Mouse (Mus musculus) embryo, embryonic 10.5 days (tissue): ENCODE results near the gene Pde4b.
"Not testable (repeated sequence)": the region's sequence is repeated elsewhere in the genome, so short reads cannot be mapped to it uniquely, and the experiment has no call there.

ENCODE experiments used
- DNase-seq: peaks from one replicate; pipeline ENCODE4 v3.0.0-alpha.2; 2015; ENCODE audit warnings: low spot score

Pde4b gene

DNA sequence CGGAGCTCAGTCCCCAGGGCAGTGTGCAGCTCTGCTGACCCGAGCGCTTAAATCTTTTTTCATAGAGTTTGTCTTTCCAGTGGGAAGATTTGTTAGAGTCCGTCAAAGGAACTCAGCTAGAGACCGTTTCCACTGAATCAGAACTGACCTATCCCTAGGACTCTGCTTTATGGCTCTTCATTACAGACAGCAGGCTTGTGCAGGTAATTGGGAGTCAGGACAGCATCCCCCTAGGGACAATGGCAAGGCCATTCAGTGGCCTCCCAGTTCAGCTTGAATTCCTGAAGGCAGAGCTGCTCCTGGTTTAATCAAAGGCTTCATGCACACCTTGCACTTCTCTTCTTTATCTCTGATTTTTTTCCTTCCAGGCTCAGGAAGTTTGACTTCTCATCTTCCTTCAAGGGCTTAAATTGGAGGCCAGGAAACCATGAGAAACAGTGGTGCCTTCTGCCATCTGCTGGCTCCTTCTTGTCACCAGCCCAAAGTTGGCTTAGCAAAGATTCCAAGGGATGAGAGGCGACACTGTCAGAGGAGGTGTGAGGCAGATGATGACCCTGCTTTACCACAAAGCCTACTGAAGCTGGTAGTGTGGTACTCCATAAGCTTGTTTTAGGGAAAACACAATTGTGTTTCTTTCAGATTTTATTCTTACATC is 393.6 kb downstream of the Pde4b start:
- DNase-seq = peak; percentile 61

DNA sequence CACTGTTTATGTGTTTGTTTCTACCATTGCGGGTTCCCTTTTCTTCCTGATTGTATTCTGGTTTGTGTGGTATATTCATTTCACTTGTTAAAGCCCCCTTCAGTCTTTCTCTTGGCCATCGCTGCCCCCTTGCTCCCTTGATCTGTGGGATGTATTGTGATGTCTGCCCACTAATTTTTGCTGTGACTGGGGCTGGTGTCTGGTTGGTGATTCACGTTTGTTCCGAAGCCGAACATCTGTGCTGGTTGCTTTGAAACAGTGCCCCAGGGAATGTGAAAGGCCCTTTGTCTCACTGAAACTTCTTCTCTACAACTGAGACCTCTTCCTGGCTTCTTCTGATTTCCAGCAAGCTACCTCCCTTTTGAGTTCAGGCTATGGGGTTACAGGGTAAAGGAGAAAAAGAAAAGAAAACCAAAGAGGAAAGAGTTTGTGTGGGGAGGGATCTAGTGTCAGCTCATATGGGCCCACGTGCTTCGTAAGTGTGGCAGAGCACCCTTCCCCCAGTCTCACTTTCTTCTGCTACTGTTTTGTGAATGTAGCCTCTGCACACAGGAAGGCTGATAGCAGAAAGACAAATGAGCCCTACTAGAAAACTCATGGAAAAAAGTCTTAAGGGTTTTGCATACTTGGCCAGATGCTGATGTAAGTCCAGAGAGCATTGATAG is 396.1 kb downstream of the Pde4b start:
- DNase-seq = peak; percentile 36

DNA sequence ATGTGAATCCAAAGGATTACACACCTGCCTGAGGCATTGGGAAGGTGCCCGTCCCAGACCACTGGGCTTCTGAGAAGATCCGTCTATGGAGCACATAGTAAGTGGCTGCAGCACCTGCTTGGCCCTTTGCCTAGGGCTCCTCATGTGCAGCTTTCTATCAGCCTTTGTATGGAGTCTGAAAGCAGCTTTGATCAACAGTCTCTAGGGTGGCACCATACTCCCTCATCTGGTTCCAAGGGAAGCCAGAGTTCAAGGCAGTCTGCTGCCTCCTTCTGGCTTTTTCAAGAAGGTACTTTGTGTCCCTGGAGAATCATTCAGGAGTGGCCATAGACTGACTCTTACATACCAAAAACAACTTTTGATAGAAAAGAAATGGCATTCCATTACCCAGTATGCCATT is 397.4 kb downstream of the Pde4b start:
- no peak for DNase-seq

DNA sequence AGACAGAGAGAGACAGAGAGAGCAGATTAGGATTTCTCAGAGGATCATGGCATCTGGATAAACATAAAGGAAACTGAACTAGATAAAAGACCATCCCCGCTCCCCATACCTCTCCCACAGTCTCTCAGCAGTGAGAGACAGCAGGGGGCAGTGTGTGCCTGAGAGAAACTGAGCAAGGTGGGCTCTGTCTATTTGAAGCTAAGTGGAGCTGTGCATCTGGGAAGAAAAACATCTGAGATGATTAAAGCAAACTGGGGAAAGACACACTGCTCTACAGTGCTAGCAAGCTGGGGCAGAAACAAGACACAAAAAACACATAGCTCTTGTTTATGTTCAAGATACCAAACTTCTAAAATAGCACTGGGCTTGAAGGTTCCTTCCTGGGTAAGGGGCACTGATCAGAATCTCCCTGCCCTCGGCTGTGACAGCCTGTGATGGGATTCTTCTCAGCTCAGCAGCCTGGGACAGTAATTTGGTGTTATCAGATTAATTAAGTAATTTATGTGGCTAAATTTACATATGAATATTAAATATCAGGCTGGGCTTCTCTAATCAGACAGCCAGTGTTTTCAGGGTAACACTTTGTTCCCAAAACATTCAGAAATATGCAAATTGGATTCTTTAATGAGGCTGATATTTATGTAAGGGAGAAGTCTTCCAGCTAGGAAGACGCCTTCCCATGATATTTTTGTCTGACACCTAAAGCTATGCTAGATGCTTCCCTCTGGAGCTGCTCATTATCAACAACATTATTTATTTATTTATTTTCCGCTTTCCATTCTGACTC is 399.0 kb downstream of the Pde4b start:
- peak; percentile 66 for DNase-seq

DNA sequence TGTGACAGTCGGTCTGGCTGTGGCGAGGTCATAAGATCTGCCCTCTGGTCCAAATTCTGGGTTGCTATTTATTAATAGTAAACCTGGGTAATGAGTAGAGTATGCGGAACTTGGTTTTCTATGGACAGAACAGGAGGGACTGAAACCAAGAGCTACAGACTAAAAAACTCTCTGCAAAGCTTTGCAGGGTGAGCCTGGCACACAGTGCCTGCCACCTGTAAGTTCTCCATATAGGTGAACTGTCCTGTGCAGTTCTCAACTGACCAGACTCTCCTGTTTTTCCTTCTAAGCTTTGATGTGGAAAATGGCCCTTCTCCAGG is 399.5 kb downstream of the Pde4b start:
- DNase-seq = no peak

DNA sequence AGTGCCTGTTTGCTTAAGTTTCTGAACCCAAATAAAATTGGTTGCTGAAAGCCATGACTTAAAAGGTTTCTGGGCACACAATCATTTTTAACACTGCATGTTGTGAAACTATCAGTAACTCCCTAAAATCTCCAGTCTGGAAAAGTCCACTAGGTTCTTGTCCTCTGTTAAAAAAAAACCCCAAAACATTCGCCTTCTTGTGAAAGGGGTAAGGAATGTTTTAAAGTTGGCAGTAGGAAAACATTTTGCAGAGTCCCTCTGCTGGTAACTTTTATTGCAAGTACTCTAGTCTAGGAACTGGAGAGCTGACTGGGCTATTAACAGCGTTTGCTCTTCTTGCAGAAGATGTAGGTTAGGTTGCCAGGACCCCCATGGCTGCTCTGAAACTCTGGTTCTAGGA is 400.7 kb downstream of the Pde4b start:
- DNase-seq = no peak

DNA sequence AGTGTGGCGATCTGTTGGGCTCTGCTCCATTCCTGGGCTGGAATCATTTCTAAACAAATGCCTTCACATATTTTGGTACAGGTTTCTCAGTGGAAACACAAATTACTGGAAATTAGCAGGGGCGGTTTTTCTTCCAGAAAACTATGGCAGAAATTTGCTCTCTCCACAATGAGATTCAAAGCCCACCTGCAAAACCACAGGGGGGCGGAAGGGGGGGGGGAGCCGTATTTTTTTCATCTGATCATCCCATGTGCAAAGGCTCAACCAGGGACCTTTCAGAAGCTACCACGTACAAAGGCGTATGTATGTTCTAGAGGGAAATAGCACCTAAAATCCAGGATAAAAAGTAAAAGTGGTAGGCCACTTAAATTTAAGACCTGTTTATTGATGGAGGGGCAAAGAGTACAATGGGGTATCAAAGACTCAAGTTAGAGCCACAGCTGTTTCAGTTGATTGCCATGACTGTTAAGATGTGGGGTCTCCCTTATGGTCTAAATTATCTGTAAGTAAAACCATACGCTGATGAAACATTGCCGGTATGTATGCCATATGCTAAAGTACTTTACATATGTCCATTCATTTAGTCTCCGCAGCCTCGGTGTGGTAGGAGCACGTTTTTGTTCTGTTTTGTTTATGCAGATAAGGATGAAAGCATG is 404.3 kb downstream of the Pde4b start:
- peak; percentile 51 for DNase-seq

DNA sequence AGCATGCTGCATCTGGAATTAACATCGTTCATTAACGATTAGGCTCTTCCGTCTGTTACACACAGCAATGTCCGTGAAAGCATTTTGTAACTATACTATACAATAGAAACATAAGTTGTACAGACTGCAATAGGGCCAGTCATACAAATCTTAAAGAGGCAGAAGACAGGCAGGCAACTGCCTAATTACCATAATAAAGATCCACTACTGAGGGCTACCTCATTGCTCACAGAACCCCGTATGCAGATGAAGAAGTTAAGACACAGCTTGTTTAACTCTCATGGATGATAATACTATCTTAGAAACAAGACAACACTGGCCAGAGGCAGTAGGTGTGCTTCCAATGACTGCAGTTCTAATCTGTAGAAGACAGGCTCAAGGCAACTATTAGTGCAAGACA is 405.6 kb downstream of the Pde4b start:
- DNase-seq = no peak

DNA sequence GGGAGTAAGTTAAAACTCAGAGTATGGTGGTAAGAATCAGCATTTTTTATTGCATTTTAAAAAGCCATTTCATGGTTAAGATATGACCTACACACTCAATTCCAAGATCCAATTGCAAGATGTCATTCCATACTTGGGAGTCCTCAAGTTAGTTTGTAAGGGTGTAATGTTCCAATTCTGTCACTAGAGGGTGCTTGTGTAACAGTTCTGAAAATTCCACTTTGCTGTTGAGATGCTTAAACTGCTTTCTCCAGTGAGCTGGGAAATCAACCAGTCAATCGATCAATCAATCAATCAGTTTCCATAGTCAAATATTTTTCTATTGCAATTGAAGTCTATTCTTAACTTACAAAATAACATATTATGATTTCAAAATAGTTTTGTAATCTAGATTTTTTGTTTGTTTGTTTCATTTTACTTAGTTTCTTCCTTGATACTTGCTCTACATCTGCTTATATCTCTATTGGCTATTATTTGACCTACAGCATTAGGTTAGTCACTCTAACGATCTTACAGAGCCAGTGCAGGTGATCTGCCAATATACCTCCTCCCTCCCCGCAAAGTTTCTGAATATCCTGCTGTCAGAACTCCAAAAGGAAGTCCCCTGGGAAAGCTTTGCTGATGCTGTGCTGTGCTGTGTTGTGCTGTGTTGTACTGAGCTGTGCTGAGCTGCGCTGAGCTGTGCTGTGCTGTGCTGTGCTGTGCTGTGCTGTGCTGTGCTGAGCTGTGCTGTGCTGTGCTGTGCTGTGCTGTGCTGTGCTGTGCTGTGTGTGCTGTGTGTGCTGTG is 406.2 kb downstream of the Pde4b start:
- DNase-seq = peak; percentile 90

DNA sequence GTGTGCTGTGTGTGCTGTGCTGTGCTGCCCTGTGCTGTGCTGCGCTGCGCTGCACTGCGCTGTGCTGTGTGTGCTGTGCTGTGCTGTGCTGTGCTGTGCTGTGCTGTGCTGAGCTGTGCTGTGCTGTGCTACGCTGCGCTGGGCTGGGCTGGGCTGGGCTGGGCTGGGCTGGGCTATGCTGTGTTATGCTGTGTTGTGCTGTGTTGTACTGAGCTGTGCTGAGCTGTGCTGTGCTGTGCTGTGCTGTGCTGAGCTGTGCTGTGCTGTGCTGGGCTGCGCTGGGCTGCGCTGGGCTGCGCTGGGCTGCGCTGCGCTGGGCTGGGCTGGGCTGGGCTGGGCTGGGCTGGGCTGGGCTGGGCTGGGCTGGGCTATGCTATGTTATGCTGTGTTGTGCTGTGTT is 406.9 kb downstream of the Pde4b start:
- DNase-seq = not testable (repeated sequence)

DNA sequence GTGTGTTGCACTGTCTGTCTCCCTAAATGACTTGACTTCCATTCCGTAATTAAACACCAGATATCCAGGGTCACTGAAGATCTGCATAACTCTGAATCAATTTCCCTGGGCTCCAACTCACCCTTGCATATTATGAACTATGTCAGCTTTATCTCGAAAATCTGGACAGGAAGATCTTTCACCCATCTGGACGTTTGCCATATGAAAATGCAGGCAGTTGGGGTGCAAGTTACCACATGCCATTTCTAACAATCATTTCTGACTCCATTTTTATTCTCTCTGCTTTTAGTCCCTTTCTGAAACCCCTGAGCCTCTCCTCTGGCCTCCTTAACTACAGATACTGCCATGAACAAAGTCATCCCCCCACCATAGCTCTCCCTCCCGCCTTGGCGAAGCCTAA is 407.7 kb downstream of the Pde4b start:
- no peak for DNase-seq

DNA sequence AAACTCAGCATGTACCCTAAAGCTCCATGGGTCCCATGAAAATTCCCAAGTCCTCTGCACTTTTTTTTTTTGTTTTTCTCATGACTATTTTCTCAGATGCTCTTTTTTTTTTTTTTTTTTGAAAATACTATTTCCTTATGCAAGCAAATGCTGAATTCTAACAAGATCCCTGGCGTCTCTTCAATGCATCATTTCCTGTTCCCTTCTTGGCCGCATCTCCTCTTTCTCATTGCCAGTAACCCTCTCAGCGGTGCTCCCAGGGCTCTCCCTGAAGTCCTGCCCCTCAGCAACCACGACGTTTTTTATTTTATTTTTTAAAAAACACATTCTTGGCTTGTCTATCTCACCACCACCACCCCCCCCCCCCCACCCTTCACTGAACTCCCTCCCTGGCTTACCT is 408.1 kb downstream of the Pde4b start:
- DNase-seq = no peak

DNA sequence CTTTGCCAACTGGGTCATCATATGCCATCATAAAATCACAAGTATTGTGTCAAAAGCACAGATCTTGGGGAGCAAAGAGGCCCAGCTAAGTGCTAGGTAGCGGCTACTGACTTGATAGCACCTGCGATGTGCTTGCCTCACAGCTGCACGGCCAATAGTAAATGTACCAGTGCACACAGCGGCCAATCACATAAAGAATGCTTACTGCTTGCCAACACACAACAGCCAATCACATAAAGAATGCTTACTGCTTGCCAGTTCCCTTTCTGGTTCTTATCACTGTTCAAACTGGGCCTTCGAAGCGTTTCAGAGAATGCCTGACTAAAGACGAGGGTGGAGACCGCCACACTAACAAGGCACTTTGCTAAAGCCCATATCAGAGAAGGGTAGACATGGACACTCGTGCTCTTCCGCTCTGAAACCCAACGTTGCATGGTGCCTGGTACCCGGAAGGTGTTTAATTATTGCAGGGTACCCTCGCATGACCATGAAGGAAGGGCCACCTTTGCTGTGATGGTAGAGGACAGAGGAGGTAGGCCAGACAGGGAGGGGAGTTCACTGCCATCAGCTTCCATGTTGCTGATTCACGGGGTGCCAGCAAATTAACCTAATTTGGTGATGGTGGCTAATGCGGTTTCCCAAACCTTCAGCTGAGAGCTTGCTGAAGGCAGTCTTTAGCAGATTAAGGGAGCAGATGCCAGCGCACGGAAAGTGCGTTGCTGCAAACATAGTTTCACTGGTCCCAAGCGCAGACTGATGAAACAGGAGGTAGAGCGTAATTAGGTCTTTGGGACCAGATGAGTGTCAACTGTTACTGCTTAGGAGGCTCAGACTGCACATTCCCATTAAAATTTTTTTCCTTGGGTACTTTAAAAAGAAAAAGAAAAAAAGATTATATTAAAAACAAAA is 409.2 kb downstream of the Pde4b start:
- DNase-seq = no peak

DNA sequence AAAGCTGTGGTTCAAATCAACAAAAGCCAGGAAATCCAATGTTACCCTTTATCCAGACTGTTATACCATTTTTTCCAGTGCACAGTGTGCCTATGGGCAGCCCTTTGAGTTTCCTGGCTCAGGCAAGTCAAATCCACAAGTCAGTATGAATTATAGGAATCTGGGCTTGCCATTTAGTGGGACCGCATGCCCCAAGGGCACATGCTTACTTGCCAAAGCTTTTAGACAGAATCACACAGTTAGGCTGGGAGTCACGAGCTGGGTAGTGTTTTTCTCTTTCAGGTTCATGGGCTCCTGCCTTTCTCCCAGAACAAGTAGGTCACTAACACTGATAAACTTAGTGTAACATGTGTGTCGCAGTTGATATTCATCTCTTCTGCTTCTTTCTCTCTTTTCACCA is 409.9 kb downstream of the Pde4b start:
- no peak for DNase-seq

DNA sequence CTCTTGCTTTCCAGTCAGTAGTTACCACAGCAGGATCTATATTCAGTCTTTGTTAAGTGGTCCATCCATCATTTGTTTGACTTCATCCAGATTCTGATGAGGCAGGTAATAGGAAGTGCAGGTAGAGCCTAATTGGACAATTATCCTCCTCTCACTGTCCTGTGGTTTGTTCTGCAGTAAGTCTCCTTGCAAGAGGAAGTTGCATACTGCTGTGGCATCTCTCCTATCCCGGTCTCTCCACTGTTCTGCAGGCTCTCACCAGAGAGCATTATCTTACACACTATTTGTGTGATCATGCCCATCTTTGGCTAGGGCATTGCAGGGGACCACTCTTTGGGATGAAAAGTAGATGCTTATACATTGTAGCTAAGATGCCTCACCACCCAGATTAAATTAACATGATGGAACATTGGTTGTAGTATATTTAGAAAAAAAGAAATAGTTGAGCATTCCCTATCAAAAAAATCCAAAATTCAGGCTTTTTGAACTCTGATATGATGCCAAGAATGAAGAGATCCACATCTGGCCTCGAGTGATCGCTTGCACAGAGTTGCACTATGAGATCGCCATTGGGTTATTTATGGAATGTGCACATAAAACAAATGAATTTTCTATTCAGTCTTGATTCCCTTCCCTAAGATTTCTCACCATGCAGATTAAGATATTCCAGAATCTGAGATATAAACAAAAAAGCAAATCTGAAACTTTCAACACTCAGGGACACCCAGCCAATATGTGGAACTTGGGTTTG is 411.0 kb downstream of the Pde4b start:
- no peak for DNase-seq

DNA sequence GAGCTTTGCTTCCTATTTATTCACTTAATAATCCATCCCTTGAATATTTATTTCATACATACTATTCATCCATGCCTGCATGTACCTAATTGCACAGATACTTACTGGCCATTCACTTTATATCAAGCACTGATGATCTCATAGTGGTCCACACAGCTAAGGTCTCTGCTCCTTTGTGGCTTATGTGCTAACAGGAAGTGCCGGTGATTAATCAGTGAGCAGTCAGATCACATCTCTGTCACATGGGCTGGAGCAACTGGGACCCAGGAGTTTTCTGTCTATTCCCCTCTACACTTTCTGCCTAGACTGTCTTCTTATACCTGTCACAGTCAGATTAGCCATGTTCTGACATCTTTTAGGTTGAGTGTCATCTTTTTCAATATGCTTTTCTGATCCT is 411.6 kb downstream of the Pde4b start:
- no peak for DNase-seq

DNA sequence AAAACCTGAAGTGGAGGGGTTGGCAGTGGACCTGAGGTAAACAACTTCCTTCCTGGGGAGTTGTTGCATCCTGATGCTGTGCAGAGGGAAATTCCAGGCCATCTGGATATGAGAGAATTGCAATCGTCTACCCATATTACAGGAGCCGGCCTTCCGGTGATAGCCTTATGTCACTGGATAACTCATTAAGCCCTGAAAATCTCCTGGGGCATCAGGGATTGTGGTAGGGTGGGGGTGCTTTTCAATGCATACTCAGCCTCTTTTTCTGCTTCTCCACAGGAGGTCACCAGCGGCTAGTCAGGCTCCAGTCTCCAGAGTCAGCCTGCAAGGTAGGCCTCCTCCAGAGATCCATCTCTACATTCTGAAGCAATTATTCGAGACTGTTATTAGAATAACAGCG is 418.4 kb downstream of the Pde4b start:
- no peak for DNase-seq

DNA sequence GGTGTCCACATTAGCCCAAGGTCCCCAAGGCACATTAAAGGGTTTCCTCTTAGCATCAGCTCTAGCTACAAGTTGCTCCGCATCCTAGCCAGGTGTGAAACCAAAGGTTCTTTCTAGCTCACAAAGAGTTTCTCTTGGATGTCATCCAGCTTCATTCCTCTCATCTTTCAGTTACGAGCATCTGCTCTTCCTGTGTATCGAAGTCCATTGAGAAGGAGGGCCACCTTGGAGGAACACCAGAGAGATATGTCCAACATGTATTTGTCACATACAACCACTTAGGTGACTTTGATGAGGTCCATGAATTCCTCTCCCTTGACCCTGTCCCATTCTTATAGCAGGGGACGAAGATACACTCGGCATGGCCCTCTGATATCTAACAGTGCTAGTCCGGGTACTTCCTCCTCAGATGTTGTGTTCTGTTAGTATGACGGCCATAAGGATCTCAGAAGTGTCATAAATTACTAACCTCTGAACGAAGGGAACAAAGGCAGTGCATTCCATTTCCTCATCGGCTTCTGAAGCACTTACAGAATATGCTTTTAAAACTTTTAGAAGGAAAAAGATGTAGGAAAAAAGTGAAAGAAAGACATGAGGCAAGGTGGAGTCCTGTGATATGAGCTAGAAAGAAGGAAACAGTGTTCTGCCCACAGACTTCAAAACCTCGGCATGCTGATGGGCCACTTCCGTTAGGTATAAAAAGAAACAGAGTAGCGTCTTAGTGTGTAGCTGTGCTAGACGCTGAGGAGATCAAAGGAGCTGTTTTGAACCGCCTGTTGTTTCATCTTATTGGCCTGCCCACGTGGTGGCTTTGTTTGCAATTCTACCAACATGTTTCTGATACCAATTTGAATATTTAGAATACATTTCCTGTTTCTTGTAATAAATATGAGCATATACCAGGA is 419.3 kb downstream of the Pde4b start:
- no peak for DNase-seq

DNA sequence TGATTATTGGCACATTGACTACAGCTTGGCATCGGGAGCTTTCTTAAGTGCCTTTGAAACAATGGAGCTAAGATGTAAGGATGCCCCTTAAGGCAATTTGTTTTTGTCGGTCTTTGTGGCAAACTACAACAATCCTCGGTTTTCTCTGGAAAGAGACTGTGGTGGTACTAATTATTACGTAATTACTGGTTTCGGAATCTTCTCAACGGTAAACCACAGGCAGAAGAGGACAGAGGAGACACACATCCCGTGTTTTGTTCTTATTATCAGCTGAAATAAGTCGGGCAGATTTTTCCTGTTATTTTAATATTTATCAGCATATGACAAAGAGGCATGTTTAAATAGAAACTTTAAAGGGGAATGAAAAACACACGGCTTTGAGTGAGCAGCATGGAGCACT is 420.0 kb downstream of the Pde4b start:
- no peak for DNase-seq
